21 mouse cellular contexts compared by ENCODE assay signal in the genomic region with DNA sequence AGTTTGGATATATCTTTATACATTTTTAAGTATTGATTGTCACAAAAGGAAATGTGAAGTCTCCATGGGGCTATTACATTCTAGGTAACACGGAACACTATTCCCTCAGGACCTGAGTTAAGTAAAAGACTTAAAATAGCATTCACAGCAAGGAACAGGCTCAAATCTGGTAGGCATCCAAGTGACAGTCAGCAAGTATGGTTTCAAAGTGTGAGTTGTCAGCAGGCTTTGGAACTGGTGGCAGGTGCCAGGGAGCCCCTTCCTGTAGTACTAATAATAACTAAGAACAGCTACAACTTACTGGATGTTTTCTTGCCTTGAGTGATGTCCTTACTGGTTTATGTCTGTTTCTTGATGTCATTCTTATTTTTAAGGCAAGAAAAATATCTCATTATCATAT.
DNase-seq lines count a peak whose midpoint lies in the region; ATAC-seq lines count a peak whose summit lies in the region.
"Had no signal": no experiment of that assay in that cellular context is flagged by ENCODE, and none has a peak within 500 bp of the region (broad histone marks: within the 10 kb centered on the region; RNA-seq: fewer than 3 reads in every experiment).

No protein-coding gene starts in this region.

- no peak overlapping the region for H3K9ac ChIP-seq in heart, embryonic 12.5 days
- no peak overlapping the region for H3K9ac ChIP-seq in neural tube, embryonic 15.5 days (replicated peaks)
- H3K9ac ChIP-seq: embryonic facial prominence, embryonic 15.5 days; forebrain, postnatal 0 days; midbrain, embryonic 15.5 days; stomach, embryonic 15.5 days had no signal

- no peak for ATAC-seq in heart, embryonic 12.5 days (ENCODE audit: insufficient number of reproducible peaks, low FRiP score)
- ATAC-seq in neural tube, embryonic 15.5 days (ENCODE audit: low FRiP score): no peak
- ATAC-seq: forebrain, postnatal 0 days; midbrain, embryonic 15.5 days had no signal

- no peak overlapping the region; the same call in 1 of the 2 replicates for H3K27ac ChIP-seq in heart, embryonic 12.5 days (ENCODE audit: poor library complexity, severe bottlenecking)
- H3K27ac ChIP-seq in neural tube, embryonic 15.5 days (replicated peaks): no peak overlapping the region
- H3K27ac ChIP-seq: embryonic facial prominence, embryonic 15.5 days; kidney, postnatal 0 days; limb, embryonic 10.5 days; midbrain, embryonic 15.5 days; stomach, embryonic 15.5 days had no signal

- 19% methylated on average over 1 of the region's 1 CpGs for WGBS in heart, embryonic 12.5 days
- 74% methylated on average over 1 of the region's 1 CpGs for WGBS in neural tube, embryonic 15.5 days

- no peak overlapping the region for H3K4me2 ChIP-seq in heart, embryonic 12.5 days
- H3K4me2 ChIP-seq in neural tube, embryonic 15.5 days: no peak overlapping the region
- H3K4me2 ChIP-seq: embryonic facial prominence, embryonic 15.5 days; liver, embryonic 11.5 days; midbrain, embryonic 15.5 days; stomach, embryonic 15.5 days had no signal

- H3K4me1 ChIP-seq in heart, embryonic 12.5 days (replicated peaks): no peaks in the 10 kb centered on the region
- no peaks in the 10 kb centered on the region for H3K4me1 ChIP-seq in neural tube, embryonic 15.5 days
- H3K4me1 ChIP-seq: embryonic facial prominence, embryonic 15.5 days; limb, embryonic 10.5 days; midbrain, embryonic 15.5 days; stomach, embryonic 15.5 days had no signal

- no peaks in the 10 kb centered on the region for H3K27me3 ChIP-seq in heart, embryonic 12.5 days (replicated peaks)
- no peaks in the 10 kb centered on the region for H3K27me3 ChIP-seq in neural tube, embryonic 15.5 days (replicated peaks)
- H3K27me3 ChIP-seq: embryonic facial prominence, embryonic 15.5 days; midbrain, embryonic 15.5 days; stomach, embryonic 15.5 days had no signal

- DNase-seq in heart, adult 11 months: peak; percentile 83
- peak; percentile 44 for DNase-seq in kidney, adult 9 months
- no peak for DNase-seq in kidney, adult 18-20 months
- DNase-seq in gastrocnemius, postnatal 25 days: peak; percentile 7
- DNase-seq in heart, postnatal 4 days: peak; percentile 44
- no peak for DNase-seq in layer of hippocampus, adult 8-10 months (ENCODE audit: low spot score in 2 of 2)
- DNase-seq: cerebellum, adult 2 months; forebrain, postnatal 0 days; lung, adult 18-20 months; lung, postnatal 14 days; right cerebral cortex, postnatal 25 days; thymus, adult 18-20 months had no signal

- H3K4me3 ChIP-seq in heart, embryonic 12.5 days: no peak overlapping the region
- H3K4me3 ChIP-seq in neural tube, embryonic 15.5 days (replicated peaks): no peak overlapping the region
- H3K4me3 ChIP-seq: embryonic facial prominence, embryonic 15.5 days; limb, embryonic 10.5 days; midbrain, embryonic 15.5 days; myocyte; stomach, embryonic 15.5 days had no signal

- H3K36me3 ChIP-seq in heart, embryonic 12.5 days: no peaks in the 10 kb centered on the region
- H3K36me3 ChIP-seq in neural tube, embryonic 15.5 days: no peaks in the 10 kb centered on the region
- H3K36me3 ChIP-seq: embryonic facial prominence, embryonic 15.5 days; limb, embryonic 10.5 days; midbrain, embryonic 15.5 days; stomach, embryonic 15.5 days had no signal

- H3K9me3 ChIP-seq in heart, embryonic 12.5 days (replicated peaks): no peaks in the 10 kb centered on the region
- no peaks in the 10 kb centered on the region for H3K9me3 ChIP-seq in neural tube, embryonic 15.5 days (replicated peaks)
- H3K9me3 ChIP-seq: embryonic facial prominence, embryonic 15.5 days; limb, embryonic 10.5 days; midbrain, embryonic 15.5 days; stomach, embryonic 15.5 days had no signal

Comparison
In these comparisons a context has a peak if more than half of its experiments do, and no peak if none do; other contexts are left out.
1. DNase-seq: peak in heart, adult 11 months (single experiment), kidney, adult 9 months (single experiment), gastrocnemius, postnatal 25 days (single experiment) and heart, postnatal 4 days (single experiment); none in kidney, adult 18-20 months (single experiment) and layer of hippocampus, adult 8-10 months (0 of 2).